Mouse (Mus musculus) heart, embryonic 13.5 days (tissue): ENCODE data around the gene Dlx5. TPM values are rescaled to one million over a fixed set of nuclear protein-coding genes. Genes with fewer than 3 reads are reported as not detected.
A peak's percentile ranks its signal among the peaks of the same experiment; 100 is the strongest.

Experiments used
- ATAC-seq: fragments of 200-750 bp; cut with Nextera tagmentation; 2 replicates; pipeline ENCODE4 v1.8.0; 2017; ENCODE audit warnings: moderate TSS enrichment; ENCODE audit not compliant: insufficient number of reproducible peaks, low FRiP score, low TSS enrichment; ENCODE audit errors: extremely low read depth
- H3K27ac ChIP-seq: fragments of 300-500 bp; sonication (generic); replicated peaks from 2 replicates; pipeline ENCODE4 v1.5.1; 2015; ENCODE audit warnings: moderate library complexity, mild to moderate bottlenecking, inconsistent platforms
- H3K27me3 ChIP-seq: fragments of 300-500 bp; sonication (generic); replicated peaks from 2 replicates; pipeline ENCODE4 v1.6.1; 2015; ENCODE audit warnings: mild to moderate bottlenecking, inconsistent platforms
- H3K36me3 ChIP-seq: fragments of 300-500 bp; sonication (generic); 2 replicates; pipeline ENCODE4 v1.6.1; 2015; ENCODE audit warnings: mild to moderate bottlenecking, inconsistent platforms
- H3K4me1 ChIP-seq: fragments of 300-500 bp; sonication (generic); 2 replicates; pipeline ENCODE4 v1.6.1; 2015; ENCODE audit warnings: inconsistent platforms
- H3K4me2 ChIP-seq: fragments of 300-500 bp; sonication (generic); 2 replicates; pipeline ENCODE4 v1.6.1; 2015; ENCODE audit warnings: inconsistent platforms, mild to moderate bottlenecking, moderate library complexity
- H3K4me3 ChIP-seq: fragments of 300-500 bp; sonication (generic); 2 replicates; pipeline ENCODE4 v1.5.1; 2015; ENCODE audit warnings: moderate library complexity, mild to moderate bottlenecking, inconsistent platforms
- H3K9ac ChIP-seq: fragments of 300-500 bp; sonication (generic); 2 replicates; pipeline ENCODE4 v1.6.1; 2015; ENCODE audit warnings: inconsistent platforms, mild to moderate bottlenecking, moderate library complexity
- H3K9me3 ChIP-seq: fragments of 300-500 bp; sonication (generic); 2 replicates; pipeline ENCODE4 v1.6.1; 2016; ENCODE audit warnings: inconsistent platforms
- WGBS: fragments of 180-500 bp; shearing (Covaris S2); methylation state at CpG from one replicate; pipeline ENCODE4 v1.1.7; 2015; ENCODE audit warnings: mixed read lengths; 5-methylcytosine and 5-hydroxymethylcytosine counted together
- polyA plus RNA-seq: library from polyadenylated mRNA; unstranded; fragments of >200 nt; fragmentation: Nextera tagmentation; extraction: Ambion mirVana; gene quantifications from 2 replicates; pipeline ENCODE4 v1.2.1, GENCODE M21; 2015

Gene Dlx5
- polyA plus RNA-seq, 1 experiment from 2014 or later = 1.1 TPM

DNA sequence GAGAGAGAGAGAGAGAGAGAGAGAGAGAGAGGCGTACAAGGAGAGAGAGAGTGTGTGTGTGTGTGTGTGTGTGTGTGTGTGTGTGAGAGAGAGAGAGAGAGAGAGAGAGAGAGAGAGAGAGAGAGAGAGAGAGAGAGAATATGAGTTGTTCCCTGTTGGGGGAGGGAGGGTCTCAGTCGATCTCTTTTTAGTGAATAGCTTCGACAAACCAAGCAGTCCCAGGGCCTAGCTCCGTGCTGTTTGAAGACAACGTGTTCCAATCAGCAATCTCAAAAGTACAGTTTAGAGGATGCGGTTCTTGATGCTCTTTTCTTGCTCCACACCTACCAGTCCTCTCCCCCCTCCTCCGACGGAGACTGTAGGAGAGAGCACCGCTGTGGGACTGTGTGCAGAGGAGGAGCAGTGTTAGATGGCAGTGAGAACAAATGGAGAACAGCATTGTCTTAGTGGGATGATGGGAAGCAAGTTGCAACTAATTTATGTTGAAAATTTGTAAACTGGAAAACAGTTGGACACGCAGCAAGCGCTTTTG is 447 bp upstream of the Dlx5 start:
- WGBS = 11% methylated on average over 11 of the region's 11 CpGs
- no peak for ATAC-seq

DNA sequence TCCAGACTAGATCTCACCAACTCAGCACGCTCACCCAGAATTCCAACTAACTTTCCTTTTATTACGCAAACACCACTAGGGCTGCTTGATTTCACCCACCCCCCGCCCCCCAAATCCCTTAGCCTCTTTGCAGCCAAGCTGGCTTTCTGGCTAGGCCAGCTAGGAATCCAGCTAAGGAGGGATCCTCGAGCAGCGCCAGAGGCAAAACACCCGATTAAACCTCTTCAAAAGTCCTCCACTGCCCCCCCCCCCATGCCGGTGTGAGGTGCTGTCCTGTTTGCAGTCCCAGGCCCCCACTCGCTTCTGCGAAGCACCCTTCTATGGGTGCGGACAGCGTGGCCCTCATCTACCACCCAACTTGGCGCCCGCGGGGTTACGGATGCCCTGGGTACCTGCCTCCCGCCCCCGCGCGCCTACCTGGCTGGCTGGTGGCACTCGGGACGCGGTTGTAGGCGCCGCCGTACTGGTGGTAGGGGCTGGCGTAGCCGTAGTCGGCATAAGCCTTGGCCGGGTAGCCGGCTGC is 709 bp downstream of the Dlx5 start:
- peaks cover 89% of the 10 kb centered on the region for H3K27me3 ChIP-seq
- H3K9ac ChIP-seq = peak overlapping the region; percentile 74
- H3K4me1 ChIP-seq = peaks cover 34% of the 10 kb centered on the region
- H3K4me2 ChIP-seq = peak overlapping the region; percentile 93
- H3K36me3 ChIP-seq = no peaks in the 10 kb centered on the region
- H3K9me3 ChIP-seq = no peaks in the 10 kb centered on the region
- no peak overlapping the region for H3K27ac ChIP-seq
- no peak for ATAC-seq
- H3K4me3 ChIP-seq = peak overlapping the region; percentile 61
- WGBS = under 1% methylated on average over 30 of the region's 30 CpGs

More for the DNA sequence above, 447 bp upstream of the Dlx5 start:
- Histone ChIP-seq H3K4me1 (peaks cover 34% of the 10 kb centered on the region), H3K9ac (no peak overlapping the region; the same call in 1 of the 2 replicates), H3K4me2 (peak overlapping the region; percentile 93), H3K4me3 (peak overlapping the region; percentile 61), H3K27me3 (peaks cover 81% of the 10 kb centered on the region), H3K36me3 (no peaks in the 10 kb centered on the region), H3K27ac (no peak overlapping the region), H3K9me3 (no peaks in the 10 kb centered on the region)

DNA sequence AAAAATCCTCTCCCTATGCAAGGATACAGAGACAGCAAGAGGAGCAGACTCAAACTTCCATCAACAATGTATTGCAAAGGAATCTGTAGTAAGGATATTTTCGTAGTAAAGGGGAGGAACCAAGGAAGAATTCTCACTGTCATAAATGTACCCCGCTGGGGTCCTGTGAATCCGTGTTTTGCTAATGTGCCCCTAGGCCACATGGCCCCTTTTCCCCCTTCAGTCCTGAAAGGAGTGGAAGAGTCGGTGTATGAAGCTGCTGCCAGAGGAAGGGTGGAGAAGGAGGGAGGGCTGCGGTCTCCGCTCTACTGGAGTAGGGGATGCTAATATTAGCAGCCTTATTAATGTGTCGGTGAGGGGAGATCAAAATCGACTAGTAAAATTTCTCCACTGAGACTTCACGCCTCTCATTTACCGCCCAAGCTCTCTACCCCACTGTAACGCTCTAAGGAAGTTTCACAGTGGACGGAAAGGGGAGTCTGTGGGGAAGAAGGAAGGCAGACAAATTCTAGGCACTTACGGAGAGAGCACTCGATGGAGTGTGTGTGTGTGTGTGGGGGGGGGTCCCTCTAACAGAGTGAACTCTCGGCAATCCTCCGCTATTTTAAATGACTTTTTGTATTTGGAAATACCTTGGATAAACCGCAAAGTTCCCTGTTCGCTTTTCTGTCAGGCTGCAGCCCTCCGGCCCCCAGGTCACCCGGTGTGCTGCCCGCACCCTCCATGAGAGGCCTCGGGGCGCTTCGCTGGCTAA is 1.3 kb downstream of the Dlx5 start:
- H3K9ac ChIP-seq = peak overlapping the region; percentile 74
- ATAC-seq = no peak
- peaks cover 34% of the 10 kb centered on the region for H3K4me1 ChIP-seq
- peak overlapping the region; percentile 93 for H3K4me2 ChIP-seq
- no peaks in the 10 kb centered on the region for H3K9me3 ChIP-seq
- no peak overlapping the region for H3K27ac ChIP-seq
- WGBS = 2% methylated on average over 24 of the region's 24 CpGs
- peaks cover 95% of the 10 kb centered on the region for H3K27me3 ChIP-seq
- peak overlapping the region; percentile 61 for H3K4me3 ChIP-seq
- H3K36me3 ChIP-seq = no peaks in the 10 kb centered on the region

DNA sequence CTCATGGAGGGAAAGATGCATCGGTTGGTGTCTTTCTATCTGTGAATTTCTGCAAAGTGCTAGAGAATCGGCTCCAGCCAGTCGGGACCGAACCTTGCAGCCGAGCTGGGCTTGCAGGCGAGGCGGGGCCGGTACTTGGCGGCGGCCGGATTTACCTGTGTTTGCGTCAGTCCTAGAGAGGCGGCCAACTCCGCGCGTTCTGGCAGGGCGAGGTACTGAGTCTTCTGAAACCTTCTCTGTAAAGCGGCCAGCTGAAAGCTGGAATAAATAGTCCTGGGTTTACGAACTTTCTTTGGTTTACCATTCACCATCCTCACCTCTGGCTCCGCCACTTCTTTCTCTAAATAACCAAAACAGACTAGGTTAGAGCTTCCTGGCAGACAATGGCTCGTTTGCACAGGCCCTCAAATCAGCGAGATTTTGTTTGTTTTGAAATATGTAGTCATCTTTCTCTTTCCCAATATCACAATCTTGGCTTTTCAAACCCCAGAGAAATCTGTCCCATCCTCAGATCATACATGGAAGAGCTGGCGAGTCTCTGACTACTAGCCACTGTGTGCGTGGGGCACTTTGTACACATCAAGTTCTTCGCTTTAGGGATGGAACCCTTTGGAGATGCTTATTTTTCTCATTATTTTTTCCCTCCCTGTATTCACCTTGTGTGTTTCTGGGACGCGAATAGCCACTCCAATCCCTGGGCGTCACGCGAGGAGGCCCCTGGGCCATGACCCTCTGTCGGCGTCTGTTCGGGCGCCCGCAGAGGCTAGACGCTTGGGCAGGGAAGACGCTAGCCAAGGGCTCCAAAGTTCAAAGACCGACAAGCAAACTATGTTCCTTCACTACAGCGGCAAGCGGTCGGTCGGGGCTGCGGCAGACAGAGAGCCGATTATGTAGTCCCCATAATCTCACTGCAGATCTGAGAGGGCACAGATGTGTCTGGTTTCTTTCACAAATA is 2.2 kb downstream of the Dlx5 start:
- H3K4me2 ChIP-seq = peak overlapping the region; percentile 93
- no peaks in the 10 kb centered on the region for H3K36me3 ChIP-seq
- ATAC-seq = no peak
- no peaks in the 10 kb centered on the region for H3K9me3 ChIP-seq
- H3K4me3 ChIP-seq = peak overlapping the region; percentile 61
- no peak overlapping the region for H3K9ac ChIP-seq
- WGBS = 5% methylated on average over 44 of the region's 44 CpGs
- H3K27ac ChIP-seq = no peak overlapping the region
- H3K4me1 ChIP-seq = peaks cover 38% of the 10 kb centered on the region
- H3K27me3 ChIP-seq = peaks cover 97% of the 10 kb centered on the region

DNA sequence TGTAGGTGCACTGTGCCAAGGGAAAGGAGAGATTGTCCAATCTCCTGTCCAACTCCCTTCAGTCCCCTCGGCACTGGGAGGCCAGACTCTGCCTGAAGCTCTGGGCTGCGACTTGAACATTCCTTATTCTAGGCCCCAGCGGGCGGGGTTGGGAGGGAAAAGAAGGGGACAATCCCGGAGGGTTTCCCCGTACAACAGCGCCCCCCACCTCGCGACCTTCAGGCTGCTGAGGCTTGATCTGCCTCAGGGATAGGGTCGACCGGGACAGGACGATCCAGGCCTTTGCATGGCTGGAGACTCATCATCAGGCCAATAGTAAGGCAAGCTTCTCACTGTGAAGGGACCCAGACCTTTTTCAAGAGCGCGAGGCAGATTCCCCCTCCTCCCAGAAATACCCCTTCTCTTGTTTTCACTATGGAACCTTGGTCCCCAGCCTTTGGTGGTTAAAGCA is 3.0 kb downstream of the Dlx5 start:
- 0 out of 2 replicates have a peak overlapping the region, but pooled peaks have one; percentile 61 for H3K4me3 ChIP-seq
- 3% methylated on average over 14 of the region's 14 CpGs for WGBS
- no peak for ATAC-seq

DNA sequence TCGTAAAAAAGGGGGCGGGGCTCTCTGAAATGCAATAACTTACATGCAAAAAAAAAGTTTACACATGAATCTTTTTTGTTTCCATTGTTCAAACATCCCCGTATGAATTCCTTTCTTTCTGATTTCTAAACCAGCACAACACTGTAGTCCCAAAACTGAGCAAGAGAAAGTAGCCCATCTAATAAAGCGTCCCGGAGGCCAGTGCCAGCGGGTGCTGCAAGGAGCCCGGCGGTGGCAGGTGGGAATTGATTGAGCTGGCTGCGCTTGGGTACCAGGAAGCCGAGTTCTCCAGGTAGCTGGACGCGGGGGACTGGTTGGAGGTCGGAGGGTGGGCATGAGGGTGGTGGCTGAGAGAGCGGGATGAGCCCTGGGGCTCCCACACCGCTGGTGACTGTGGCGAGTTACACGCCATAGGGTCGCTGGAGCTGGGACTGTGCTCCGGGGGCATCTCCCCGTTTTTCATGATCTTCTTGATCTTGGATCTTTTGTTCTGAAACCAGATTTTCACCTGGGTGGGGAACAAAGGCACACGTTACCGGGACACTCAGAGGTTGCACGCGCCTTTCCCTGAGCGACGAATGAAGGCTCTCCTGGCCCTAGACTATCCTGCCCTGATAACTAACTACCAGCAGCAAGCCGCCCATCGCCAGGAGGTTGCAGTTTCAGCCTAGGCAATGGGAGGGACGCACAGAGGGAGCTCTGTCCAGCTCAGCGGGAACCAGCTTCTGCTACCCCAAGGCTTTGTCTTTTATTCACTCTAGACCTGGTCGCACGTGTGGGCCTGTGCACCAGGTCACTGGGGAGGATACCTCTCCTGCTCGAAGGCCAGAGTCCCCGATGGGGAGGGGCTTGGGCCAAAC is 3.7 kb downstream of the Dlx5 start:
- H3K36me3 ChIP-seq = no peaks in the 10 kb centered on the region
- H3K9ac ChIP-seq = no peak overlapping the region
- no peak overlapping the region for H3K4me3 ChIP-seq
- H3K9me3 ChIP-seq = no peaks in the 10 kb centered on the region
- H3K4me2 ChIP-seq = no peak overlapping the region
- peaks cover 99% of the 10 kb centered on the region for H3K27me3 ChIP-seq
- H3K27ac ChIP-seq = no peak overlapping the region
- 5% methylated on average over 34 of the region's 34 CpGs for WGBS
- ATAC-seq = no peak
- H3K4me1 ChIP-seq = peaks cover 44% of the 10 kb centered on the region

More for the DNA sequence above, 3.0 kb downstream of the Dlx5 start:
- Histone ChIP-seq H3K9me3 (no peaks in the 10 kb centered on the region), H3K4me1 (peaks cover 40% of the 10 kb centered on the region), H3K27me3 (peaks cover 99% of the 10 kb centered on the region), H3K4me2 (no peak overlapping the region), H3K36me3 (no peaks in the 10 kb centered on the region), H3K27ac (no peak overlapping the region), H3K9ac (no peak overlapping the region)

DNA sequence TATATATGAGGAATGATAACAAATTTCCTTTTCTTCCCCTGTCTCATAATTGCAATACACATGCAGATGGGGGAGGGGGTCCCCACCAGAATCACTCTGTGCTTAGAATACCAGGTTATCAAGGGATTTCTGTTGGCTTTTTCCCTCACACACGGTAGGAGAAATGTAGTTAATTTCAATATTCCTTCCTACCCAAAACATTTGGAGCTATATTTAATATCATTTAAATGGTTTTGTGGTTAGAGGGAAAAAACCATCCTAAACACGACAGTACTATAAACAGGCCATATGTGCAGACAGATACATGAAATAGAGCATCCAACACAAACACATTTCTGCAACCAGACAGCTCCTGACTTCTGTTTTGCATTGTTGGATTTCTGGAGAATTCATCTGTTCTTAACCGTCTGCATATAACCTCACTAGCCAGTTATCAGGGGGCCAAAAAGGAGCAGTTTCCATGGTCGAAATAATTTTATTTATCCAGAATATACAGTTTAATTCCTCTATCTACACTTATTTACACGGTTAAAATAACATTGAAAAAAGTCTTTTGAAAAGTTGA is 4.5 kb downstream of the Dlx5 start:
- H3K27ac ChIP-seq = no peak overlapping the region
- H3K27me3 ChIP-seq = peaks cover 99% of the 10 kb centered on the region
- no peak overlapping the region for H3K4me3 ChIP-seq
- no peak for ATAC-seq
- H3K4me2 ChIP-seq = no peak overlapping the region
- H3K9me3 ChIP-seq = no peaks in the 10 kb centered on the region
- H3K4me1 ChIP-seq = peaks cover 43% of the 10 kb centered on the region
- no peak overlapping the region for H3K9ac ChIP-seq
- WGBS = 12% methylated on average over 5 of the region's 5 CpGs
- H3K36me3 ChIP-seq = no peaks in the 10 kb centered on the region

DNA sequence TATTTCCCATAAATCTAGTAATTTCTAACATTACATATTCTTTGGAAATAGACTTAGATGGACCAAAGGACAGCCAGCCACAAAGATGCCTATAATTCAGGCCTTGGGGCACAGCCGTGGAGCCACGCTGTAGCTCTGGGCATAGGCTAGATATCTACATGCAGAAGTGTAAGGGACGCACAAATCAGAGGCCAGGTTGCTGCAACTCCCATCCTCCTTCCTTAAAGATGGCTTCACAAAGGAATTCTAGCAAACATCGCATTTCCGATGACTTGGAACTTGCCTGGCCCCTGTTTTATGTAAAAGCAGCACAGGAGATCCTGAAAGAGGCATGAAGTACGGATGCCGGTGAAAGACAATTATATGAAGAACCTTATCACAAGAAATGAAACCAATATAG is 5.2 kb downstream of the Dlx5 start:
- Histone ChIP-seq H3K36me3 (no peaks in the 10 kb centered on the region), H3K4me1 (peaks cover 42% of the 10 kb centered on the region), H3K4me3 (no peak overlapping the region), H3K9ac (no peak overlapping the region), H3K4me2 (no peak overlapping the region), H3K27ac (no peak overlapping the region), H3K27me3 (peaks cover 99% of the 10 kb centered on the region), H3K9me3 (no peaks in the 10 kb centered on the region)
- no peak for ATAC-seq
- WGBS = 17% methylated on average over 7 of the region's 7 CpGs

DNA sequence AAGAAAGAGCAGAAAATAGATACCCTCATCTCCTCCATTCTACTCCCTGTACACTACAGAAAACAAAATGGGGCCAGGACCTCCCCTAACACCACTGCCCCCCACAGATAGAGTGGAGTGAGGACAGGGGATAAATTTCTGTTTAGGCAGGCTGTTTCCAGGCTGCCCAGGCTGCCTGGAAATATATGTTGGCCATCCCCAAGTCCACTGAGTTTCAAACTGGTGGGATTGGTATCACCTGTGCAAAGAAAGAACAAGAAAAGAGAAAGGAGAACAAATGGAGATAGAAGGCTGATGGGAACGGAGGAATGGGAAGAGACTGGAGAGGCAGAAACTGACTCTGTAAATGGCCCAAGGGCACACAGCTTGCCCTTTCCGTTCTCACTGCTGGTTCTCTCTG is 5.7 kb downstream of the Dlx5 start:
- 5% methylated on average over 2 of the region's 2 CpGs for WGBS
- H3K4me3 ChIP-seq = no peak overlapping the region
- H3K4me2 ChIP-seq = no peak overlapping the region

DNA sequence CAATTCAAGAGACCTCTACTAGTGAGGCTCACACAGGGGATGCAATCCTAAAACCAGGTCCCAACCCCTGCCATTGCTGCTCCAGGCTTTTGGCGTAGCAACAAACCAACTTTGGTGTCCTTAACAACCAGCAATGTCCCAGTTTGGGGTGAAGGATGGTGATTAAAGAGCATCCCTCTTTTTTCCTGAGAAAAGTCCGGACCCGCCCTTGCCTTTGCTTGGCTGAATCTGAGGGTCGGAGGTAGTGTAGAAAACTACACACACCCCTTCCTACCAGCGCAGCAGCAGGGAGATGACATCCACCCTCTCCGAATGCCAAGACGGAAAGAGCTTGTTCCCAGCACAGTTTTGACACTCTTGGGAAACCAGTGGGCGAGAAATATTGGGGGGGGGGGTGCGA is 6.2 kb downstream of the Dlx5 start:
- no peak for ATAC-seq
- H3K27ac ChIP-seq = no peak overlapping the region
- WGBS = 4% methylated on average over 9 of the region's 9 CpGs

More for the DNA sequence above, 5.7 kb downstream of the Dlx5 start:
- H3K36me3 ChIP-seq = no peaks in the 10 kb centered on the region
- H3K27me3 ChIP-seq = peaks cover 99% of the 10 kb centered on the region
- no peak for ATAC-seq
- no peak overlapping the region for H3K9ac ChIP-seq
- H3K4me1 ChIP-seq = peaks cover 39% of the 10 kb centered on the region
- H3K27ac ChIP-seq = no peak overlapping the region
- no peaks in the 10 kb centered on the region for H3K9me3 ChIP-seq

More for the DNA sequence above, 6.2 kb downstream of the Dlx5 start:
- Histone ChIP-seq H3K36me3 (no peaks in the 10 kb centered on the region), H3K4me1 (peaks cover 33% of the 10 kb centered on the region), H3K9me3 (no peaks in the 10 kb centered on the region), H3K4me2 (no peak overlapping the region), H3K4me3 (no peak overlapping the region), H3K27me3 (peaks cover 99% of the 10 kb centered on the region), H3K9ac (no peak overlapping the region)
